Mouse (Mus musculus): ENCODE data around the gene Dnaaf5. TPM values are rescaled to one million over a fixed set of nuclear protein-coding genes. Genes with fewer than 3 reads are reported as not detected.

Gene Dnaaf5
- polyA plus RNA-seq, 1 experiment: 8.0 TPM

DNA sequence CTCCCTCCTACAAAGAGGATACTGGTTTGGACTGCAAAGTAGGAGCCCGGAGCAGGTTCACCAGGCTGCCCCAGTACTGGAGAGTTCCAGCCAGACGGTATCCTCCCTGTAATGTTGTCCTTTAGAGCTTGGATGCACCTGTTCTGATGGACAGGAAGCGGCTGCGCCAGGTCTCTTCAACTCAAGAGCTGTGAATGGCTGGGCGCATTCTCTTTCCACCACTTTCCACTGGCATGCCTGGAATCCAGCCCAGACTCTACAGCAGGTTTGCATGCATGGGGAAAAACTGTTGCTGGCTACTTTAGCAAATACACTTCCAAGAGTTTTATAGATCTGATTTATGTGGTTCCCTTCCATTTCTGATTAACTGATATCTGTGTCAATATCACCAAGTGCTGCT lies 8.7 kb upstream of the Dnaaf5 start:
- DNase-seq (ENCODE audit: low spot score): no peak

DNA sequence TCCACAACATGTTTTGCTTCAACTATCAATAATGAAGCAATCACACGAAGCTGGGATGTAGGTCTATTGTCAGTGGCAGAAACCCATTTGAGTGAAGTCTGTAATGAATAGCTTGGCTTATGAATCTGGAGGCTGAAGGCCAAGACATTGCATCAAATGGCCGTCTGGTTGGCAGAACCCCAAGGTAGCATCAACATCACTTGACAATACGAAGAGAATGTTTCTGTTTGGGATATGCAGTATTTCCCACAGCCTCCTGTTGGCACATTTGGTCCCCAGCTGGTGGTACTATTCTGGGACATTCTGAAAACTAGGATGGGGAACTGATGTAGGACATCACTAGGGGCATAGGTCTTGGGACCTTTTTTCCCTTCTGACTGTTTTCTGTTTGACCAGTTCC lies 6.1 kb upstream of the Dnaaf5 start:
- DNase-seq (ENCODE audit: low spot score): no peak

DNA sequence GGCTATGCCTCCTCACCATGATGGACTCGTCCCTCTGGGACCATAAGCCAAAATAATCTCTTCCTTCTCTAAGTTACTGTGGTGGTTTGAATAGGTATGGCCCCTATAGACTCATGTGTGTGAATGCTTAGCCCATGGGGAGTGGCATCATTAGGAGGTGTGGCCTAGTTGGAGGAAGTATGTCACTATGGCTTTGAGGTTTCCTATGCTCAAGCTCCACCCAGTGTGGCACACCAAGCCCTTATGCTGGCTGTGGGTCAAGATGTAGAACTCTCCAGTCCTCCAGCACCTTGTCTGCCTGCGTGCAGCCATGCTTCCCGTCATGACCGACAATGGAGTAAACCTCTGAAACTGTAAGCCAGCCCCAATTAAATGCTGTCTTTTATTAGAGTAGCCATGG lies 4.3 kb upstream of the Dnaaf5 start:
- DNase-seq (ENCODE audit: low spot score): no peak

DNA sequence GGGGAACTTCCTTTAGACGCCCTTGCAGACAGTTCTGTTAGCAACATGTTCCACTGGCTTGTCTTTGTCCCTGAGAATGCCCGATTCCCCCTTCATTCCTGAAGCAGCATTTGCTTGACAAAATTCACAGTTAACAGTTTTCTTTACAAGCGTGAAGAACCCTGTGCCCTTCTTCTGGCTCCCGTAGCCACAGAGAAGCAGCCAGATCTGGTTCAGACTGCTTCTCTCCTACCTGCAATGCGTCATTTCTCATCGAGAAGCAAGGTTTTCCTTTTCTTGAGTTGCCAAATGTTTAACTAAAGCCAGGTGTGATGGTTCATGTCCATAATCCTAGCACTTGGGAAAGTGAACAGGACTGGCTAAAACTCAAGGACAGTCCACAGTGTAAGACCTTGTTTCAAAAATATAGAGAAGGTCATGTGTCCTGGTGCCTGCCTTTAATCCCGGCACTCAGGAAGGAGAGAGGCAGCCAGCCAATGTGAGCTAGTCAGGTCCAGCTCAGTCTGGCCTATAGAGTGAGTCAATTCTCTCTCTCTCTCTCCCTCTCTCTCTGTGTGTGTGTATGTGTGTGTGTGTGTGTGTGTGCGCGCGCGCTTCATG lies 3.4 kb upstream of the Dnaaf5 start:
- DNase-seq (ENCODE audit: low spot score): no peak

DNA sequence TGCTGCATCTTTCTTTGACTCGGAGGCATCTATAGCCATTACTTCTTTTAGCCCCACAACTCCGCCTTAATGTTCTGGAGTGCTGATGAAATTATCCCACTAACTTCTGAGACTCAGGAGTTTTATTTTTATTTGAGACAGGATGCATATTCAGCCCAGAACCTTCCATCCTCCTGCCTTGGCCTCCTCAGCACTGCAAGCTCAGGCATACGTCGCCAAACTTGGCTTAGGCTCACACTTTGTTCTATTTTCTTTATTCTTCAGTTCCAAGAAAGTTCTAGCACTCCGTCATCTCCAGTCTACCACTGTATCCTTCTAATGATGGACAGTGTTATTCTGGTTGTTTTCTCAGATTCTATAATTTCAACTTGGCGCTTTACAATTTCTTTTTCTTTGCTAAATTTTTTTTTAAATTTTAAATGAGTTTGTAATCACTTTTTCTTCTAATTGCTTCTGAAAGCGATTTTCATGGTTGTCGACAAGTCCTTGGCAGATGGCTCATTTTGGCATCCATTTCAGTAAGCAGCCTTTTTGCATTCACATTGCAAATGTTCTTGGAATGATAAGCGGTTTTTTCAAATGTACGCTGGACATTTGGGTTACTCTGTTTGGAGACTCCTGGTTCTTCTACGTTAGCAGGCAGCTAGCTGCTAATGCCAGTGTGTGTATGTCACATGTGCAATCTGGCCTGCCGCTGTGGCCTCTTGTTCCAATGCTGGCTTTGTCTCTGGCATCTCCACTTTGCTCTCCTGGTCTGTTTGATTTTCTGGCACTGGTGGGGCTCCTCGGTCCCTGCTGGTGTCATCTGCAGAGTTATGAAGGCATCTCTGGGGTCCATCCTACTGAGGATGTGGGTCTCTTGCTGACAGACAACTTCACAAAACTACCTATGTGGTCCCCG lies 2.6 kb upstream of the Dnaaf5 start:
- DNase-seq (ENCODE audit: low spot score): no peak

DNA sequence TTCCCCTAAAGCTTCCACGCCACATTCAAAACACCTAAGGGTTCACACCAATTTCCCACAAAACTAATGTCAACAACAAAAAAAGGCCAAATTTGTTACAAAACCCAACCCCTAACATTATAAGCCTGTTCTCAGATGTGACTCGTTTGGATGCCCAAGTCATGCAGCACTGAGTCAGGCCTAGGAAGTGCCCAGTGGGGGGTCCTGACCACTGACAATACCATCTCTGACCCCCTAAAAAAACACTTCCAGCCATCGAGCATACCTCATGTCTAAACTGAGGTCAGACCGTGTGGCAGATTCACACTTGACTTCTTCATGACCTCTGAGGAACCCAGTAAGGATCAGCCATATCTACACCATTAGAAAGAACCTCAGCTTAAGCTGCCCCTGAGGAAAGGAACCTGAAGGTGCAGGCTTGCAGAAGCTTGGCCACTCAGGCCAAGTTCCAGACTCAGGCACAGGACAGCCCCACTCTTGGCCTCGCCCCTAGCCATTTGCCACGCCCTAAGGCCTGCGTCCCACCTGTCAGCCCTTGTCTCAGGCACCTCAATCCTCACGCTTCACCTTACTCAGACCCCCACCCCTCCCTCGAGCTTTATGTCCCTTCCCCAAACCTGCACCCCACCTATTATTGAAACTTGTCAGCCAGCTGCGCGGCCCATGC lies 884 bp upstream of the Dnaaf5 start:
- DNase-seq (ENCODE audit: low spot score): peak; percentile 32

DNA sequence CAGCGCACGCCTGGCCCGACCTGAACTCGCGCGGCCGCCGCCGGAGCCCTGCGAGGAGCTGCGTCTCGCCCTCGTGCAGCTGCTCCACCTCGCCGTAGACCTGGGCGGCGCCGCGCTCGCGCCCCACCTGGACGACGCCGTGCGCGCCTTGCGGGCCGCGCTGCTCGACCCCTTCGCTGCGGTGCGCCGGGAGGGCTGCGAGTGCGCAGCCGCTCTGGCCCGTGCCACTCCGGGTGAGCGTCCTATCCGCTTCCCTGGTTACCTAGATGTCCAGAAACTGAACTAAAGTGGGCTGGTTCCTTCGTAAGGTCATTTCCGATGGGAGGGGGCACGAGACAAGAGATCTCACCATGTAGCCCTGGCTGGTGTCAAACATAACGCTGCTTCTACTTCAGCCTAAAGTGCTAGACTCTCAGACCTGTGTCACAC lies 594 bp downstream of the Dnaaf5 start:
- DNase-seq (ENCODE audit: low spot score): no peak

DNA sequence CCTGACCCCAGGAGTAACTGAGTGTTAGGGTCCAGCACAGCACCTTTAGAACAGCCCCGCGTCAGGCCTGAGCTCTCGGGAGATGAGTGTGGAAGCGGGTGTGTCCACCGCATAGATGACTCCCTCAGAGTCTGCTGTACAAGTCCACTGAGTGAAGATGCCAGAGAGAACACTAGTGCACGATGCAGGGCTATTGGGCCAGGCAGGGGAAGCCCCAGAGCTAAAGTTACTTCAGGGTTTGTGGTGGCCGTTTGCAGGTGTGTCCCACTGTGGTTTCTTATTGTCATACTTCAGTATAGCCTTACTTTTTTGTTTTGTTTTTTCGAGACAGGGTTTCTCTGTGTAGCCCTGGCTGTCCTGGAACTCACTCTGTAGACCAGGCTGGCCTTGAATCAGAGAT lies 10.9 kb downstream of the Dnaaf5 start:
- DNase-seq (ENCODE audit: low spot score): no peak

DNA sequence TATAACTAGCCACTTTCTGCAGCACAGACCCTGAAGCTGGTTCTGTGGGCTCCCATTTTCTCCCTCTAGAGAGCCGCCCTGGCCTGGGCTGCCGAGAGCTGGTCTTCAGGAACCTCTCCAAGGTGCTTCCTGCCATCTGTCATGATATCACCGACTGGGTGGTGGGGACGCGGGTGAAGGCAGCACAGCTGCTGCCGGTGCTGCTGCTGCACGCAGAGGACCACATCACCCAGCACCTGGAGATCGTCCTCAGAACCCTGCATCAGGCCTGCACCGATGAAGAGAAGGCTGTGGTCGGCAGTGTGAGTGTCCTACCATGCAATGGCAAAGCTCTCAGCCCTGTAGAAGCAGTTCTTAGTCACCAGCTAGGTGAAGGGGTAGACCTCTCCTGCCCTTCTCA lies 11.6 kb downstream of the Dnaaf5 start:
- DNase-seq (ENCODE audit: low spot score): no peak

DNA sequence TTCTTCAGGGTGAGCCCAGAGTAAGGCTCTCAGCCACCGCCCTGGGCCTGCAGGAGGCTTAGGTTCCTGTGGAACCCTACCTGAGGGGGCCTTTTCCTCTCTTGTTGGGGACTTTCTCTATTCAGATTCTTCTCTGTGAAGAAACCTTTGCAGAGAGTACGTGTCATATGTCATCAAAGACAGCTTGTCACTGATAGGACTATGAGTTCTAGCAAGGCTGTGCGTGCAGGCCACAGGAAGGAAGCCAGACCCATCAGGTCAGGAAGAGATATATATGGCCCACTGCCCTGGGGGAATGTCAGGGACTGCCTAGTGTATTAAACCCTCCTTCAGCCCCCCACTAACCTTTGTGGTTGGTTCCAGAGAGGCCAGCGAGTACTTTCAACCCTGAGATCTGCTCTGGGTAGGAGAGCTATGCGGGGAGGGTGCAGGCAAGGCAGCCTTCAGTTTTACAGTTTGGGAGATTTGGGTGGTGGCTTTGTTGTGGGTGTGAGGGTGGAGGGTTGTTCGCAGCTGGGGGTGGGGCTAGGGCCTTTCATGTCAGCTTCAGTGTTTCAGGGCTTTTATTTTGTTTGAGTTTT lies 16.8 kb downstream of the Dnaaf5 start:
- DNase-seq (ENCODE audit: low spot score): no peak

DNA sequence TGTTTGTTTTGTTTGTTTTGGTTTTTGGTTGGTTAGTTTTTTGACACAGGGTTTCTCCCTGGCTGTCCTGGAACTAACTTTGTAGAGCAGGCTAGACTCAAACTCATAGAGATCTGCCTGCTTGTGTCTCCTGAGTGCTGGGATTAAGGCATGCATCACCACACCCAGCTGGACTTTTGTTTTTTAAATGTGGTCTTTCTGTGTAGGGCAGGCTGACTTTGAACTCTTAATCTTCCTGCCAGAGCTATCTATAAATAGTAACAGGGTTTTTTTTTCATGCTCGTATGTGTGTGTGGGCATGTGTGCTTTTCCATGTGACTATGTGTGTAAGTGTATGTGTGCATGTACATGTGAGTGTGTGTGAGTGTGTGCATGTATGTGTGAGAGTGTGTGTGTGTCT lies 17.5 kb downstream of the Dnaaf5 start:
- DNase-seq (ENCODE audit: low spot score): no peak

DNA sequence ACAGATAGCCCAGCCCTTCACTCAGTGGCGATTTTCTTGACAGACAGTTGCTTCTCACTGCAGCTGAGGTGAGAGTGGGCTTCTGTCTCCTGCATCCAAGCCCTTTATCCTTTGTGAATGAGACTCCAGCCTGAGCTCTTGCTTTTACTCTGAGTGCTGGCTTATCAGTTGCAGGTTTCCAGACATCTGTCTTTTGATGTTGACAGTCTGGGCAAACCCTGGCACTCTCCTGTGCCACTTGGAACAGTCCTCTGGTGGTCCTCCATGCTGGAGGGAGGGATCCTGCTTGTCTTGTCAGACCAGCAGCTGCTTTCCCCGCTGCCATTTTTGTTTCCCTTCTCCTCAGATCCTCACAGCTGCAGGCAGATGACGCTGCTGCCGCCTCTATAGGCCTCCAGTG lies 21.9 kb downstream of the Dnaaf5 start:
- no peak for DNase-seq (ENCODE audit: low spot score)

DNA sequence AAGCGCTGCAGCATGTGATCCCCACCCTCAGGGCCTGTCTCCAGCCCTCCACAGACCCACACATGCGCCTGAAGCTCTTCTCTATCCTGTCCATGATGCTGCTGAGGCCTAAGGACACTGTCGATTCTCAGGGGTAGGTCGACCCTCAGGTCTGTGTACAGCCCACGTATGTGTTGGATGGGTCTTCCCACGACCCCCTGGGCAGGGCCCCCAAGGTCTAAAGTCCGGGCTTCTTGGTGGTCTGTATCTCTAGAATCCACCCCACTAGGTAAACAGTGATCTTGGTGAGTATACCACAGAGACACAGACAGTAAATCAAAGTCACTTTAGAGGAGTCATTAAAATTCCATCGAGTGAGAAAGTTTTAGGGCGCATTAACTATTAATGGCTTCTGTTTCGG lies 24.1 kb downstream of the Dnaaf5 start:
- no peak for DNase-seq (ENCODE audit: low spot score)

DNA sequence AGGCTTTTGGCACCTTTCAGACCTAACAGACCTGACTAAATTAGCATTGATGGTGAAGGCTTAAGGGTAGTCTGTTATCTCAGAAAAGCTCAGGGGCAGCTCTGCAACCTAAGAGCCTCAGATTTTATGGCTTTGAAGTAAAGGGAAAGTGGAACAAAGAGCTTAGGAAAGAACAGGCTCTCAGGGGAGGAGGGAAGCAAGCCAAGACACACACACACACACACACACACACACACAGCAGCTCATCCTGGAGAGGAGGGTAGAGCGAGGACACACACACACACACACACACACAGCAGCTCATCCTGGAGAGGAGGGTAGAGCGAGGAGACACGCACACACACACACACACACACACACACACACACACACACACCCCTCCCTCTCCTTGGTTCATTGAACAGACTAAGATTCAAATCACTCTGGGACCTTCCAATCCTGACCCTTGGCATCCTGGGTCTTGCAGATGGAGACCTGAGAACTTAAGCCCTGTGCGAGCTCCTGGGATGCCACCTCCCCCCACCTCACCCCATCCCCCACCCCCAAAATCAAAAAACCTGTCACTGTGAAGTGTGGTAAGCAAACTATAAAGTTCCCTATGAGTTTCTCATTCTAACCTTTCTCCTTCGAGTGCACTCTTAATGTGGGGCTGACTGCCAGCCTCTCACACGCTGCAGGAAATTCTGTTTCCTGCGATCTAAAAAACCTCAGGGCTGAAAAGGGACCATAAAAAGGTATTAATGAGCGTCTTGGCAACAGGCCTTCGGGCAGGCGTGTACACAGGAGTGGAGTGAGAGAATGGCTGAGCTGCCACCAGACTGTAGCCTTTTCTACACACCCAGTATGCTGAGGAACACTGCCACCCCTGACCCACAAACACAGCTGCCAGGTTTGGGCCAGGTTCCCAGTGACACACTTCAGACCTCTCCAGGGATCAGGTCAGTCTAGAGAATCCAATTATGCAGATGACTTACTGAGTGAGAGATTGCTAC lies 24.8 kb downstream of the Dnaaf5 start:
- no peak for DNase-seq (ENCODE audit: low spot score)

DNA sequence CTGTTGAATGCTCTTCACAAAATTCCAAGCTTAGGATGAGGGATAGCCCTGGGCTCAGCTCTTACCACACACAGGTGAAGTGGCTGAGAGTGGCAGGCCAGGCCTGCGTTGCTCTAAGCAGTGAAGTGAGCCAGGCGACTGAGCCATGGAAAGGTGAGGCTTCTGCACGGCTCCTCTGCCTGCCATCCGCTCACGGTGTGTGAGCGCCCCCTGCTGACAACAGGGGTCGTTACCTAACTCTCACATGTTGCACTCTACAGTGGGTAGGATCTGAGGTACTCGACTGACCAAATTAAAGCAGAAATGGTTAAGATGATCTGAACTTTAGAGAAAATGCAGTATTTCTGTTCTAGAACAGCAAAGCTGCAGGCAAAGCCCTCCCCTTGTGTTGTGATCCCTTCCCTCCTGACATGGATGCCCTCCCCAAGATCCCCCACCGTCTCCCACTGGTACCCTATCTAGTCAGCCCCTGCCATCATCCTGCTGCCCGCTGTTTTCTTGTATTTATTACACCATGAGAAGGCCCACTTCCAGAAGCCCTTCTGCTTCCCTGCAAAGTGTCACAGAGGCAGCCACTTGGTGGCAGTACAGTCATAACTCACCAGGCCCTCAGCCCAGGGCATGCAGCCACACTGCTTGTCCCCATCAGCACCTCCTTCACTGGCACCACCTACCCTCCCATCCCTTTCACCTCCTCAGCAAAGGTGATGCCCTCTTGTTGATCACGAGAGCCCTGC lies 29.0 kb downstream of the Dnaaf5 start:
- peak; percentile 66 for DNase-seq (ENCODE audit: low spot score)

DNA sequence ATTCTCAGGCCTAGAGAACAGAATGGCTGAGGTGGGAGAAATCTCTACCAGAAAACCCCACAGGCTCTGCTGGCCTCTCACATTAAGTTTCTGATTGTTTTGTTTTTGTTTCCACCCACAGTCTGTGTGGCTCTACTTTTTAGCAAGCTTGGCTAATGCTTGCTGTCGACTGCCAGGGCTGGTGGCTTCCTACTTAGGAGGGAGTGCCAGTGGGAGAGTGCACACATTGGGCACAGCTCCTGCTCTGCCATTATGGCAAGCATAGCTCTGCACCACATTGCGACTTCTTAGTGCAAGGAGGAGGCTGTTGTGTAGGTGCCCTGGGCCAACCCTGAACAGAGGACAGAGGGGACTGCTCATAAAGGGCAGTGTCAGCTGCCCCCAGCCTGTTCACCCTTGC lies 33.1 kb downstream of the Dnaaf5 start:
- no peak for DNase-seq (ENCODE audit: low spot score)

DNA sequence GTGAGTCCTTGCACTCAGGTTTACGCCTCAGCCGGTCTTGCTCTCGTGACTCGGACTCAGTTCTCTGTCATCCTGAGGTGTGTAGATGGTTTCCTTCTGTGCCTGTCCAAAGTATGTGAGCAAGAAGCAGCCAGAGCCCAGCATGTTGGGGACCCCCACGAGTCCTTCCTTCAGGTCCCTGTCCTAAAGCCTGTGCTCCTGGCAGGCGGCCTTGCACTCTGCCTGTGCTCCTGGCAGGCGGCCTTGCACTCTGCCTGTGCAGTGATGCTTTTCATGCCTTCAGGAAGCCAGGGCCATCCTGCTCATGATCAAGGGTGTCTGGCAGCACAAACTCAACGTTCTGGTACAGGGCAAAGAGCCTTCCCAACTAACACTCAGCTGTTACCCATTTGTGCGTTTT lies 33.6 kb downstream of the Dnaaf5 start:
- no peak for DNase-seq (ENCODE audit: low spot score)

DNA sequence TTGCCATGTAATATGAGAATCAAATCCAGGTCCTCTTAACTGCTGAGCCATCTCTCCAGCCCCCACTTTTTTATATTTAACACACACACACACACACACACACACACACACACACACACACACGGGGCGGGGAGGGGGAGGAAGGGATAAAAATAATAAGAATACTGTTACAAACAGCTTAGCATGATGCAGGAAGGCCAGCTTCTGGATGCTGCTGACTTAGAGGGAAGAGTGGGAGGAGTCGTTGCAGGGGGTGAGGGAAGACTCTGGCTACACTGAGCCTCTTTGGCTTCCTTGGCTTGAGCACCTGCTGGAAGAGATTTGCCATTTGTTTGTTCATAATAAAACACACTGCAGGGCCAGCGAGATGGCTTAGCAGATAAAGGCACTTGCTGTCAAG lies 34.9 kb downstream of the Dnaaf5 start:
- DNase-seq (ENCODE audit: low spot score): no peak

DNA sequence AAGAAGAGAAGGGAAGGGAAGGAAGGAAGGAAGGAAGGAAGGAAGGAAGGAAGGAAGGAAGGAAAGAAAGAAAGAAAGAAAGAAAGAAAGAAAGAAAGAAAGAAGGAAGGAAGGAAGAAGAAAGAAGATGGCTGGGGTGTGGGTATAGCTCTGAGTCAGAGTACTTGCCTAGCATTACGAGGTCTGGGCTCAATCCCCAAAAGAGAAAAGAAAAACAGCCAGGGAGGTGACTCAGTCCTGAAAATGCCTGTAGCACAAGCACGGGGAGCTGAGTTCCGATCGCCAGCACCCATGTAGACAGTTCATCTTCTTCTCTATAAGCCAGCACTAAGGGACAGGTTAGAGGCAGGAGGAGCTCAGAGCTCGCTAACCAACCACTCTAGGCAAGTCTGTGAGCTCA lies 39.7 kb downstream of the Dnaaf5 start:
- no peak for DNase-seq (ENCODE audit: low spot score)

DNA sequence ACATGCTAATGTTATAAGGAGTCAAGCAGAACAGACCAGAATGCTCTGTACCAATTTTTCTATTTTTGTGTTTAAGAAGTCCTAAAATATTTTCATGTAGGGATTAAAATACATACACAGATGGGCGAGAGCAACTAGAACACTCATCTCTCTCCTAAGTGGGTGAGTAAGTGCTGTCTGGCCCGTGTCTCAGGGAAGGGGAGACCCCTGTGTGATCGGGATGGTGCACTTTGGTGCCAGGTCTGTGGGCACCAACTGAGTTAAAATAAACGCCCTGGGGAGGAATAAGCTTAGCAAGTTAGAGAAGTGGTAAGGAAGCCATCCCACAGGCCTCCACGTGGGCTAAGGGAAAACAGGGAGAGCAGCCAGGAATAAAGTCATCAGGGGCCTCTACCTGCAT lies 40.9 kb downstream of the Dnaaf5 start:
- no peak for DNase-seq (ENCODE audit: low spot score)

DNA sequence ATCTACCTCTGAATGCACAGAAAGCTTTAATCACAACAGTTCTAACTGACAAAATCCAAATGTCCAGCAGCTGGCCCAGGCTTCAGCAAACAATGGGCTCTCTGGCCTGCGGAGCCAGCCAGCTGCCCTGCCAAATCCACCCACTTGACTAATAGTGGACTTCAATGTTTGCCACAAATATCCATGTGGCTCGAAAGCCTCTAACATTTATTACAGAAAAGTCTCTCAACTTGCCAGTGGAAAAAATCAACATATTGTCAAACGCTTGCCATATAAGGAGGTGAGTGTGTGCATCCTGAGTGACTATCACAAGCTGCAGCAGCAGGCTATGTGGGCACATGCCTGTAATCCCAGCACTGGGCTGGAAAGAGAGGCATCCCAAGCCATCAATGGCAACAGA lies 48.8 kb downstream of the Dnaaf5 start:
- no peak for DNase-seq (ENCODE audit: low spot score)
